Mouse (Mus musculus) macrophage (primary cell): ENCODE results near the gene Ocel1. TPM values are rescaled to one million over a fixed set of nuclear protein-coding genes. Genes with fewer than 3 reads are reported as not detected.

Experiments
- H3K27ac ChIP-seq: fragments of 350-480 bp; formaldehyde crosslinking; 2 replicates; pipeline ENCODE4 v1.9.0; 2021
- H3K36me3 ChIP-seq: fragments of 350-480 bp; formaldehyde crosslinking; 2 replicates; pipeline ENCODE4 v1.9.0; 2021; ENCODE audit errors: inconsistent target
- H3K4me3 ChIP-seq: fragments of 350-480 bp; formaldehyde crosslinking; 2 replicates; pipeline ENCODE4 v1.9.0; 2021; ENCODE audit errors: inconsistent target
- H3K79me2 ChIP-seq: fragments of 350-480 bp; formaldehyde crosslinking; 2 replicates; pipeline ENCODE4 v1.9.0; 2021; ENCODE audit errors: inconsistent target
- WGBS: methylation state at CpG from one replicate; pipeline ENCODE4 v1.1.7; 2026; ENCODE audit warnings: inconsistent platforms; ENCODE audit not compliant: missing documents; 5-methylcytosine and 5-hydroxymethylcytosine counted together
- polyA plus RNA-seq: library from polyadenylated mRNA; stranded (reverse); fragments of 250-400 nt; gene quantifications from 3 replicates; pipeline ENCODE4 v1.2.4, GENCODE M21; 2018; ENCODE audit warnings: inconsistent platforms

Gene Ocel1
- polyA plus RNA-seq, 1 experiment from 2014 or later, result 10.2 TPM

GRCm38 (mm10) chr8:71404011-71404410 is 32.9 kb downstream of the Ocel1 start:
- H3K27ac ChIP-seq, result no peak overlapping the region
- WGBS, result 84% methylated on average over 8 of the region's 8 CpGs
- peaks cover 4% of the 10 kb centered on the region; the same call in 1 of the 2 replicates for H3K36me3 ChIP-seq
- H3K79me2 ChIP-seq, result peaks cover 3% of the 10 kb centered on the region; the same call in 1 of the 2 replicates
- H3K4me3 ChIP-seq, result no peak overlapping the region

GRCm38 (mm10) chr8:71404951-71405351 is 33.9 kb downstream of the Ocel1 start:
- H3K27ac ChIP-seq, result no peak overlapping the region
- no peaks in the 10 kb centered on the region for H3K36me3 ChIP-seq
- WGBS, result 63% methylated on average over 9 of the region's 9 CpGs
- H3K79me2 ChIP-seq, result peaks cover 3% of the 10 kb centered on the region; the same call in 1 of the 2 replicates
- H3K4me3 ChIP-seq, result peak overlapping the region; percentile 65; the same call in 1 of the 2 replicates

- H3K27ac ChIP-seq, result peak within 1 kb of the TSS; percentile 29; the same call in 1 of the 2 replicates
- 13% methylated on average over 33 of the region's 33 CpGs for WGBS
Observed at GRCm38 (mm10) chr8:71405401-71406098, 34.5 kb downstream of the Ocel1 start, which contains the start of gene Ankle1. Gene Ankle1, plus strand, starts transcription at chr8:71406010.

GRCm38 (mm10) chr8:71406099-71407015 is 35.3 kb downstream of the Ocel1 start:
- Histone ChIP-seq H3K4me3 (peak overlapping the region; percentile 65), H3K79me2 (peaks cover 3% of the 10 kb centered on the region; the same call in 1 of the 2 replicates), H3K27ac (no peak overlapping the region), H3K36me3 (no peaks in the 10 kb centered on the region)
- under 1% methylated on average over 53 of the region's 55 CpGs for WGBS

More at GRCm38 (mm10) chr8:71405401-71406098, 34.5 kb downstream of the Ocel1 start, which contains the start of gene Ankle1:
- Histone ChIP-seq H3K79me2 (peaks cover 3% of the 10 kb centered on the region; the same call in 1 of the 2 replicates), H3K4me3 (peak within 1 kb of the TSS; percentile 65), H3K36me3 (no peaks in the 10 kb centered on the region)

GRCm38 (mm10) chr8:71407441-71407840 is 36.3 kb downstream of the Ocel1 start:
- no peak overlapping the region for H3K27ac ChIP-seq
- WGBS, result 88% methylated on average over 13 of the region's 14 CpGs
- peaks cover 3% of the 10 kb centered on the region; the same call in 1 of the 2 replicates for H3K79me2 ChIP-seq
- no peaks in the 10 kb centered on the region for H3K36me3 ChIP-seq
- H3K4me3 ChIP-seq, result no peak overlapping the region

GRCm38 (mm10) chr8:71408231-71408630 is 37.1 kb downstream of the Ocel1 start:
- WGBS, result 91% methylated on average over 4 of the region's 4 CpGs
- H3K4me3 ChIP-seq, result no peak overlapping the region
- no peaks in the 10 kb centered on the region for H3K36me3 ChIP-seq
- H3K27ac ChIP-seq, result no peak overlapping the region
- H3K79me2 ChIP-seq, result peaks cover 3% of the 10 kb centered on the region; the same call in 1 of the 2 replicates

GRCm38 (mm10) chr8:71411535-71412273 is 40.6 kb downstream of the Ocel1 start:
- no peak overlapping the region for H3K27ac ChIP-seq

GRCm38 (mm10) chr8:71422121-71422520 is 51.0 kb downstream of the Ocel1 start:
- Histone ChIP-seq H3K4me3 (no peak overlapping the region), H3K36me3 (no peaks in the 10 kb centered on the region), H3K79me2 (no peaks in the 10 kb centered on the region), H3K27ac (no peak overlapping the region)

More at GRCm38 (mm10) chr8:71411535-71412273, 40.6 kb downstream of the Ocel1 start:
- Histone ChIP-seq H3K79me2 (no peaks in the 10 kb centered on the region; the same call in 1 of the 2 replicates), H3K36me3 (no peaks in the 10 kb centered on the region), H3K4me3 (no peak overlapping the region)
- 54% methylated on average over 9 of the region's 11 CpGs for WGBS

Other genes starting within 250 kb of the Ocel1 start
- gene Myo9b, start 98.6 kb upstream of the Ocel1 start, polyA plus RNA-seq, result 89.8 to 105 TPM (median 97.3 TPM) in 3 replicates
- gene Haus8, start 98.4 kb upstream of the Ocel1 start, polyA plus RNA-seq, result 38.3 to 72.4 TPM (median 41.3 TPM) in 3 replicates
- gene Use1, start 4.5 kb upstream of the Ocel1 start, polyA plus RNA-seq, result 88.4 to 157 TPM (median 128 TPM) in 3 replicates
- 3.7 to 12.5 TPM (median 11.6 TPM) in 3 replicates for gene Nr2f6, start 10.7 kb downstream of the Ocel1 start, polyA plus RNA-seq
- not detected in 3 replicates for gene Ushbp1, start 24.5 kb downstream of the Ocel1 start, polyA plus RNA-seq
- 69.5 to 91.2 TPM (median 74.0 TPM) in 3 replicates for gene Babam1, start 25.6 kb downstream of the Ocel1 start, polyA plus RNA-seq
- 0.33 to 1.1 TPM in 2 of 3 replicates, not detected in the other for gene Ankle1, start 34.7 kb downstream of the Ocel1 start, polyA plus RNA-seq
- 3.6 to 9.9 TPM (median 9.8 TPM) in 3 replicates for gene Abhd8, start 92.4 kb downstream of the Ocel1 start, polyA plus RNA-seq
- 46.4 to 67.5 TPM (median 63.1 TPM) in 3 replicates for gene Mrpl34, start 93.7 kb downstream of the Ocel1 start, polyA plus RNA-seq
- 36.3 to 50.7 TPM (median 38.5 TPM) in 3 replicates for gene Dda1, start 97.9 kb downstream of the Ocel1 start, polyA plus RNA-seq
- 3.4 to 7.2 TPM (median 6.4 TPM) in 3 replicates for gene Ano8, start 114.7 kb downstream of the Ocel1 start, polyA plus RNA-seq
- 4.0 to 12.7 TPM (median 11.4 TPM) in 3 replicates for gene Gtpbp3, start 116.8 kb downstream of the Ocel1 start, polyA plus RNA-seq
- gene Plvap, start 140.5 kb downstream of the Ocel1 start, polyA plus RNA-seq, result 0.28 to 0.96 TPM in 2 of 3 replicates, not detected in the other
- gene Ccdc194, start 154.4 kb downstream of the Ocel1 start, polyA plus RNA-seq, result 0.12 to 0.17 TPM in 2 of 3 replicates, not detected in the other
- 155 to 1,074 TPM (median 938 TPM) in 3 replicates for gene Bst2, start 166.2 kb downstream of the Ocel1 start, polyA plus RNA-seq
- gene Mvb12a, start 171.6 kb downstream of the Ocel1 start, polyA plus RNA-seq, result 30.1 to 92.7 TPM (median 76.2 TPM) in 3 replicates
- 3.2 to 9.9 TPM (median 8.7 TPM) in 3 replicates for gene Tmem221, start 187.6 kb downstream of the Ocel1 start, polyA plus RNA-seq
- gene Nxnl1, start 195.3 kb downstream of the Ocel1 start, polyA plus RNA-seq, result not detected in 3 replicates
- 59.7 to 109 TPM (median 64.8 TPM) in 3 replicates for gene Slc27a1, start 197.6 kb downstream of the Ocel1 start, polyA plus RNA-seq
- 36.7 to 133 TPM (median 114 TPM) in 3 replicates for gene Pgls, start 220.9 kb downstream of the Ocel1 start, polyA plus RNA-seq
- gene Fam129c, start 226.3 kb downstream of the Ocel1 start, polyA plus RNA-seq, result 0.53 to 1.2 TPM (median 0.94 TPM) in 3 replicates
- gene Colgalt1, start 239.7 kb downstream of the Ocel1 start, polyA plus RNA-seq, result 108 to 170 TPM (median 143 TPM) in 3 replicates